Mouse (Mus musculus) intestine, embryonic 15.5 days (tissue): ENCODE measurements around the gene Zfp933. TPM values are rescaled to one million over a fixed set of nuclear protein-coding genes. Genes with fewer than 3 reads are reported as not detected.

Experiments
- ATAC-seq: fragments of 200-750 bp; cut with Nextera tagmentation; 2 replicates; pipeline ENCODE4 v1.8.0; 2017; ENCODE audit warnings: moderate TSS enrichment, moderate library complexity
- H3K27ac ChIP-seq: fragments of 300-500 bp; sonication (generic); 2 replicates; pipeline ENCODE4 v1.5.1; 2015; ENCODE audit warnings: mild to moderate bottlenecking, inconsistent platforms
- H3K27me3 ChIP-seq: fragments of 300-500 bp; sonication (generic); replicated peaks from 2 replicates; pipeline ENCODE4 v1.6.1; 2015; ENCODE audit warnings: inconsistent platforms
- H3K36me3 ChIP-seq: fragments of 300-500 bp; sonication (generic); 2 replicates; pipeline ENCODE4 v1.6.1; 2015; ENCODE audit warnings: inconsistent platforms
- H3K4me1 ChIP-seq: fragments of 300-500 bp; sonication (generic); replicated peaks from 2 replicates; pipeline ENCODE4 v1.6.1; 2015; ENCODE audit warnings: inconsistent platforms
- H3K4me2 ChIP-seq: fragments of 300-500 bp; sonication (generic); replicated peaks from 2 replicates; pipeline ENCODE4 v1.6.1; 2015; ENCODE audit warnings: mild to moderate bottlenecking, inconsistent platforms
- H3K4me3 ChIP-seq: fragments of 300-500 bp; sonication (generic); replicated peaks from 2 replicates; pipeline ENCODE4 v1.5.1; 2015; ENCODE audit warnings: inconsistent platforms
- H3K9ac ChIP-seq: fragments of 300-500 bp; sonication (generic); 2 replicates; pipeline ENCODE4 v1.6.1; 2015; ENCODE audit warnings: inconsistent platforms
- H3K9me3 ChIP-seq: fragments of 300-500 bp; sonication (generic); 2 replicates; pipeline ENCODE4 v1.6.1; 2016; ENCODE audit warnings: inconsistent platforms
- WGBS: fragments of 180-500 bp; shearing (Covaris S2); methylation state at CpG from one replicate; pipeline ENCODE4 v1.1.7; 2015; 5-methylcytosine and 5-hydroxymethylcytosine counted together
- polyA plus RNA-seq: library from polyadenylated mRNA; unstranded; fragments of >200 nt; fragmentation: Nextera tagmentation; extraction: Ambion mirVana; gene quantifications from 2 replicates; pipeline ENCODE4 v1.2.1, GENCODE M21; 2015

Zfp933 gene
- 4.6 and 4.7 TPM in 2 replicates for polyA plus RNA-seq

- 2% methylated on average over 23 of the region's 23 CpGs for WGBS
- Histone ChIP-seq H3K9ac (peak within 1 kb of the TSS; percentile 64), H3K4me3 (peak within 1 kb of the TSS; percentile 70), H3K27ac (no peak within 1 kb of the TSS), H3K4me2 (peak within 1 kb of the TSS; percentile 68), H3K9me3 (no peaks in the 10 kb centered on the region), H3K36me3 (peaks cover 10% of the 10 kb centered on the region), H3K27me3 (no peaks in the 10 kb centered on the region), H3K4me1 (0 out of 2 replicates have a peak, but pooled peaks cover 3% of the 10 kb centered on the region)
- ATAC-seq, result peak; percentile 97
These were observed at the start of gene Zfp933 for GRCm38 (mm10) chr4:147847614-147848583. Gene Zfp933, minus strand, starts transcription at chr4:147848366.

GRCm38 (mm10) chr4:147897348-147897747, 49.2 kb upstream of the Zfp933 start:
- Histone ChIP-seq H3K9me3 (no peaks in the 10 kb centered on the region), H3K4me1 (0 out of 2 replicates have a peak, but pooled peaks cover 4% of the 10 kb centered on the region), H3K4me3 (no peak overlapping the region), H3K36me3 (peaks cover 30% of the 10 kb centered on the region), H3K27ac (no peak overlapping the region), H3K27me3 (no peaks in the 10 kb centered on the region), H3K9ac (no peak overlapping the region), H3K4me2 (no peak overlapping the region)
- ATAC-seq, result no peak
- 87% methylated on average over 3 of the region's 3 CpGs for WGBS

GRCm38 (mm10) chr4:147896411-147896810, 48.2 kb upstream of the Zfp933 start:
- H3K27ac ChIP-seq, result no peak overlapping the region
- peaks cover 30% of the 10 kb centered on the region for H3K36me3 ChIP-seq
- no peaks in the 10 kb centered on the region for H3K9me3 ChIP-seq
- H3K9ac ChIP-seq, result no peak overlapping the region
- H3K27me3 ChIP-seq, result no peaks in the 10 kb centered on the region
- no peak for ATAC-seq
- H3K4me3 ChIP-seq, result no peak overlapping the region
- no peak overlapping the region for H3K4me2 ChIP-seq
- 0 out of 2 replicates have a peak, but pooled peaks cover 4% of the 10 kb centered on the region for H3K4me1 ChIP-seq
- 57% methylated on average over 1 of the region's 1 CpGs for WGBS

GRCm38 (mm10) chr4:147895815-147896330, 47.7 kb upstream of the Zfp933 start:
- H3K9ac ChIP-seq, result no peak overlapping the region
- 87% methylated on average over 4 of the region's 4 CpGs for WGBS
- no peak overlapping the region for H3K4me2 ChIP-seq
- no peaks in the 10 kb centered on the region for H3K9me3 ChIP-seq
- ATAC-seq, result no peak
- H3K27me3 ChIP-seq, result no peaks in the 10 kb centered on the region
- H3K4me1 ChIP-seq, result 0 out of 2 replicates have a peak, but pooled peaks cover 4% of the 10 kb centered on the region
- H3K36me3 ChIP-seq, result peaks cover 30% of the 10 kb centered on the region
- no peak overlapping the region for H3K4me3 ChIP-seq
- H3K27ac ChIP-seq, result no peak overlapping the region

- Histone ChIP-seq H3K9me3 (no peaks in the 10 kb centered on the region), H3K4me2 (no peak overlapping the region), H3K27ac (no peak overlapping the region), H3K36me3 (peaks cover 34% of the 10 kb centered on the region), H3K27me3 (no peaks in the 10 kb centered on the region), H3K4me1 (no peaks in the 10 kb centered on the region), H3K9ac (no peak overlapping the region), H3K4me3 (no peak overlapping the region)
- ATAC-seq, result no peak
- WGBS, result 75% methylated on average over 6 of the region's 6 CpGs
These were observed 42.2 kb upstream of the Zfp933 start for GRCm38 (mm10) chr4:147890341-147890740.

- Histone ChIP-seq H3K4me3 (no peak overlapping the region), H3K9ac (no peak overlapping the region)
These were observed 40.1 kb upstream of the Zfp933 start for GRCm38 (mm10) chr4:147888237-147888636.

GRCm38 (mm10) chr4:147887277-147887676, 39.1 kb upstream of the Zfp933 start:
- Histone ChIP-seq H3K36me3 (peaks cover 53% of the 10 kb centered on the region), H3K9me3 (no peaks in the 10 kb centered on the region), H3K4me3 (no peak overlapping the region), H3K27me3 (no peaks in the 10 kb centered on the region), H3K27ac (no peak overlapping the region), H3K4me1 (no peaks in the 10 kb centered on the region), H3K4me2 (no peak overlapping the region), H3K9ac (no peak overlapping the region)
- 98% methylated on average over 7 of the region's 7 CpGs for WGBS
- ATAC-seq, result no peak

More at GRCm38 (mm10) chr4:147888237-147888636, 40.1 kb upstream of the Zfp933 start:
- Histone ChIP-seq H3K4me1 (no peaks in the 10 kb centered on the region), H3K4me2 (no peak overlapping the region), H3K36me3 (peaks cover 47% of the 10 kb centered on the region), H3K27ac (no peak overlapping the region), H3K27me3 (no peaks in the 10 kb centered on the region), H3K9me3 (no peaks in the 10 kb centered on the region)
- WGBS, result 88% methylated on average over 4 of the region's 4 CpGs
- no peak for ATAC-seq

- Histone ChIP-seq H3K4me3 (no peak overlapping the region), H3K27ac (no peak overlapping the region), H3K4me1 (no peaks in the 10 kb centered on the region), H3K9ac (no peak overlapping the region), H3K27me3 (no peaks in the 10 kb centered on the region), H3K9me3 (no peaks in the 10 kb centered on the region), H3K4me2 (no peak overlapping the region), H3K36me3 (peaks cover 62% of the 10 kb centered on the region)
- ATAC-seq, result no peak
- WGBS, result 94% methylated on average over 12 of the region's 12 CpGs
These were observed 38.0 kb upstream of the Zfp933 start for GRCm38 (mm10) chr4:147886158-147886557.

- Histone ChIP-seq H3K27ac (no peak overlapping the region), H3K4me3 (no peak overlapping the region), H3K27me3 (no peaks in the 10 kb centered on the region), H3K4me2 (no peak overlapping the region), H3K4me1 (no peaks in the 10 kb centered on the region), H3K36me3 (peaks cover 61% of the 10 kb centered on the region), H3K9me3 (no peaks in the 10 kb centered on the region), H3K9ac (no peak overlapping the region)
- no peak for ATAC-seq
- WGBS, result 93% methylated on average over 3 of the region's 3 CpGs
These were observed 36.0 kb upstream of the Zfp933 start for GRCm38 (mm10) chr4:147884138-147884537.

GRCm38 (mm10) chr4:147883041-147883440, 34.9 kb upstream of the Zfp933 start:
- Histone ChIP-seq H3K36me3 (peaks cover 66% of the 10 kb centered on the region), H3K4me1 (no peaks in the 10 kb centered on the region), H3K4me2 (no peak overlapping the region), H3K27me3 (no peaks in the 10 kb centered on the region), H3K27ac (no peak overlapping the region), H3K9me3 (no peaks in the 10 kb centered on the region), H3K9ac (no peak overlapping the region), H3K4me3 (no peak overlapping the region)
- no peak for ATAC-seq
- 73% methylated on average over 6 of the region's 6 CpGs for WGBS

- H3K9ac ChIP-seq, result no peak overlapping the region
- no peaks in the 10 kb centered on the region for H3K4me1 ChIP-seq
- peaks cover 61% of the 10 kb centered on the region for H3K36me3 ChIP-seq
- no peak for ATAC-seq
- no peak overlapping the region for H3K27ac ChIP-seq
- H3K4me3 ChIP-seq, result no peak overlapping the region
- no peaks in the 10 kb centered on the region for H3K9me3 ChIP-seq
- no peak overlapping the region for H3K4me2 ChIP-seq
- WGBS, result 90% methylated on average over 7 of the region's 7 CpGs
- H3K27me3 ChIP-seq, result no peaks in the 10 kb centered on the region
These were observed 33.6 kb upstream of the Zfp933 start for GRCm38 (mm10) chr4:147881792-147882191.

GRCm38 (mm10) chr4:147879865-147880264, 31.7 kb upstream of the Zfp933 start:
- no peaks in the 10 kb centered on the region for H3K4me1 ChIP-seq
- peaks cover 60% of the 10 kb centered on the region for H3K36me3 ChIP-seq
- H3K9me3 ChIP-seq, result no peaks in the 10 kb centered on the region
- peak; percentile 29; the same call in 1 of the 2 replicates for ATAC-seq
- no peak overlapping the region for H3K9ac ChIP-seq
- H3K4me2 ChIP-seq, result no peak overlapping the region
- no peak overlapping the region for H3K4me3 ChIP-seq
- no peaks in the 10 kb centered on the region for H3K27me3 ChIP-seq
- H3K27ac ChIP-seq, result no peak overlapping the region
- 55% methylated on average over 5 of the region's 5 CpGs for WGBS
